Mouse (Mus musculus): Measurements from ENCODE around the gene Tmem120b. TPM values are rescaled to one million over a fixed set of nuclear protein-coding genes. Genes with fewer than 3 reads are reported as not detected.

Tmem120b gene
- total and polyA plus RNA-seq, 3 experiments: 4.8 to 8.0 (median 6.2) TPM

GRCm38 (mm10) chr5:123103556-123103955 is 35.3 kb downstream of the Tmem120b start:
- H3K36me3 ChIP-seq (replicated peaks in 1 of 2; ENCODE audit: control insufficient read depth in 1 of 2, insufficient read depth in 1 of 2, low read length in 1 of 2): peaks cover 0 to 56% of the 10 kb centered on the region in 2 experiments
- TF ChIP-seq UBTF (IDR thresholded peaks at IDR 0.05; ENCODE audit: low read depth, low read length) (no peak), JUND (conservative IDR thresholded peaks at IDR 0.05; ENCODE audit: low read depth, low read length) (no peak), ZC3H11A (IDR thresholded peaks at IDR 0.05; ENCODE audit: low read depth, low read length) (no peak), POLR2A (IDR thresholded peaks at IDR 0.05; ENCODE audit: low read depth, low read length) (no peak), TCF12 (IDR thresholded peaks at IDR 0.05; ENCODE audit: low read depth, low read length) (no peak), ETS1 (conservative IDR thresholded peaks at IDR 0.05; ENCODE audit: low read depth, low read length) (no peak), SMC3 (IDR thresholded peaks at IDR 0.05; ENCODE audit: low read depth, low read length) (no peak), NRF1 (IDR thresholded peaks at IDR 0.05; ENCODE audit: low read depth, low read length) (no peak), JUN (IDR thresholded peaks at IDR 0.05; ENCODE audit: insufficient read depth, low read depth, low read length) (no peak), MAZ (IDR thresholded peaks at IDR 0.05; ENCODE audit: low read depth, low read length) (no peak), MAFK (IDR thresholded peaks at IDR 0.05; ENCODE audit: insufficient replicate concordance, low read length) (no peak), RAD21 (IDR thresholded peaks at IDR 0.05; ENCODE audit: low read depth, low read length) (no peak), MYC (IDR thresholded peaks at IDR 0.05; ENCODE audit: low read depth, low read length) (no peak)
- H3K4me1 ChIP-seq (ENCODE audit: control insufficient read depth in 1 of 2, insufficient read depth in 2 of 2): peaks cover 0 to 5% of the 10 kb centered on the region in 2 experiments; a peak in 2 of 4 replicates
- no peak overlapping the region for H3K4me2 ChIP-seq (ENCODE audit: insufficient read depth, low read depth, poor library complexity, severe bottlenecking)
- no peak overlapping the region for H3K9ac ChIP-seq (ENCODE audit: insufficient read depth, low read depth)
- DNase-seq (ENCODE audit: extremely low read depth): no peak
- dilution Hi-C loops (cut with MboI; ENCODE audit: extremely low pct_ligation_motif_present, extremely low pct_unique_long_range_greater_than_20kb, low sequenced_read_pairs) (no loop called here), in situ Hi-C loops (cut with MboI; ENCODE audit: low pct_ligation_motif_present, low pct_unique_long_range_greater_than_20kb, low sequenced_read_pairs) (no loop called here)
- H3K9me3 ChIP-seq (replicated peaks; ENCODE audit: low read length): no peaks in the 10 kb centered on the region
- H3K27me3 ChIP-seq (replicated peaks): no peaks in the 10 kb centered on the region
- H3K79me2 ChIP-seq (replicated peaks; ENCODE audit: control insufficient read depth, extremely low read depth, insufficient read depth, poor library complexity, severe bottlenecking): no peaks in the 10 kb centered on the region
- no peak overlapping the region for H3K4me3 ChIP-seq (replicated peaks in 1 of 3; ENCODE audit: low read depth in 2 of 3, low read length in 2 of 3, poor library complexity in 1 of 3)
- no peak overlapping the region for H3K27ac ChIP-seq (ENCODE audit: insufficient read depth, low read depth)

DNA sequence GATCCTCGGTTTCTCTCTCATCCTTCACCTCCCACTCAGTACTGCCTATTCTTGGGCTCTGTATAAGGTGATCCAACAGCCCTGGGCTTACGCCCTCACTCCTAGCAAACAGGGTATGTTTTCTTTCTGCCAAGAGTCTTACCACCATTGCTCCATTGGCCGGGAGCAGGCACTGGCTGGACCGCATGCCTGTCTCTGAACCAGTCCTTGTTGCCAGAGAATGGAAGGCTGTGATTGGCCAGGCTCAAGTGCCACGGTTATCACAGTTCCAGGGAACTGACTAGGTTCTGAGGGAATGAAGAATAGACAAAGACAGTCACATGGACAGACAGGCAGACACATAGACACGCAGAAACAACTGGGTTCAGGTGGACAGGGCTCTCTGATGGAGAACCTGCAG is 36.6 kb downstream of the Tmem120b start:
- Histone ChIP-seq H3K9ac (ENCODE audit: insufficient read depth, low read depth) (no peak overlapping the region), H3K27me3 (replicated peaks) (no peaks in the 10 kb centered on the region), H3K9me3 (replicated peaks; ENCODE audit: low read length) (no peaks in the 10 kb centered on the region), H3K36me3 (replicated peaks in 1 of 2; ENCODE audit: control insufficient read depth in 1 of 2, insufficient read depth in 1 of 2, low read length in 1 of 2) (peaks cover 0 to 50% of the 10 kb centered on the region in 2 experiments), H3K27ac (ENCODE audit: insufficient read depth, low read depth) (no peak overlapping the region), H3K4me3 (replicated peaks in 1 of 3; ENCODE audit: low read depth in 2 of 3, low read length in 2 of 3, poor library complexity in 1 of 3) (no peak overlapping the region), H3K4me1 (ENCODE audit: control insufficient read depth in 1 of 2, insufficient read depth in 2 of 2) (peaks cover 0 to 10% of the 10 kb centered on the region in 2 experiments; a peak in 2 of 4 replicates), H3K4me2 (ENCODE audit: insufficient read depth, low read depth, poor library complexity, severe bottlenecking) (no peak overlapping the region), H3K79me2 (replicated peaks; ENCODE audit: control insufficient read depth, extremely low read depth, insufficient read depth, poor library complexity, severe bottlenecking) (no peaks in the 10 kb centered on the region)
- dilution Hi-C loops (cut with MboI; ENCODE audit: extremely low pct_ligation_motif_present, extremely low pct_unique_long_range_greater_than_20kb, low sequenced_read_pairs): no loop called here
- DNase-seq (ENCODE audit: extremely low read depth): no peak
- in situ Hi-C loops (cut with MboI; ENCODE audit: low pct_ligation_motif_present, low pct_unique_long_range_greater_than_20kb, low sequenced_read_pairs): no loop called here
- TF ChIP-seq IRF4 (IDR thresholded peaks at IDR 0.05; ENCODE audit: low read depth, low read length) (no peak), NRF1 (IDR thresholded peaks at IDR 0.05; ENCODE audit: low read depth, low read length) (no peak), RCOR1 (conservative IDR thresholded peaks at IDR 0.05; ENCODE audit: low read depth, low read length) (no peak), MYC (IDR thresholded peaks at IDR 0.05; ENCODE audit: low read depth, low read length) (no peak), RAD21 (IDR thresholded peaks at IDR 0.05; ENCODE audit: low read depth, low read length) (no peak), GABPA (IDR thresholded peaks at IDR 0.05; ENCODE audit: insufficient replicate concordance, low read depth, low read length) (no peak), POLR2A (IDR thresholded peaks at IDR 0.05; ENCODE audit: low read depth, low read length) (no peak), SMC3 (IDR thresholded peaks at IDR 0.05; ENCODE audit: low read depth, low read length) (no peak), POLR2AphosphoS2 (IDR thresholded peaks at IDR 0.05; ENCODE audit: low read depth, low read length) (no peak), MXI1 (IDR thresholded peaks at IDR 0.05; ENCODE audit: low read depth, low read length) (no peak), NELFE (IDR thresholded peaks at IDR 0.05; ENCODE audit: low read depth, low read length) (no peak), ETS1 (conservative IDR thresholded peaks at IDR 0.05; ENCODE audit: low read depth, low read length) (no peak), BHLHE40 (IDR thresholded peaks at IDR 0.05; ENCODE audit: low read depth, low read length) (no peak), MAX (IDR thresholded peaks at IDR 0.05; ENCODE audit: low read length) (no peak), PAX5 (IDR thresholded peaks at IDR 0.05; ENCODE audit: low read length) (no peak), EP300 (IDR thresholded peaks at IDR 0.05; ENCODE audit: low read length) (no peak), SIN3A (IDR thresholded peaks at IDR 0.05; ENCODE audit: low read length) (no peak), ZNF384 (IDR thresholded peaks at IDR 0.05; ENCODE audit: low read depth, low read length) (no peak), ZC3H11A (IDR thresholded peaks at IDR 0.05; ENCODE audit: low read depth, low read length) (no peak)

Measured in CH12.LX (cell line).